Mouse (Mus musculus) spleen, adult 12 weeks (tissue): Measurements from ENCODE around the gene Slc38a11.

Source experiments
- DNase-seq: peaks from one replicate; pipeline ENCODE4 v3.0.0; 2022; ENCODE audit warnings: low spot score

Gene Slc38a11

GRCm38 (mm10) chr2:65363828-65364497, at the start of gene Slc38a11:
Slc38a11 (minus strand) TSS chr2:65364034.
- DNase-seq: no peak

- DNase-seq: no peak
Measured at GRCm38 (mm10) chr2:65407110-65407509, 43.3 kb upstream of the Slc38a11 start.

- no peak for DNase-seq
Measured at GRCm38 (mm10) chr2:65405407-65405806, 41.6 kb upstream of the Slc38a11 start.

DNA sequence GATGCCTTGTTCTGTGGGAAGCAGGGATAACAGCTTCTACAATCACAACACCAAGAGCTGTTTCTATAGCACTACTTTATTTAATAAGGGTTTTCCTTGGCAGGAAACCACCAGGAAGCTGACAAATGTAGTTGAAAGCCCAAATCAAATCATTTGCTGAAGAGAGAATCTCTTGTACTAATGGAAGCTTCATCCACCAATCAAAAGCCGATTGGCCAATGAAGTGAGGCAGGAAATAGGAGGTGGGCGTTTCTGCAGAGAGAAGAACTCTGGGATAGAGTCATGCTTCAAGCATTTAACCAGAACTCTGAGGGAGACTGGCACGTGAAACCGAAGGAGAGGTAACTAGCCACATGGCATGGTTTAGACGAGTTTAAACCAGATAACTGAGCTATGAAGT, 38.2 kb upstream of the Slc38a11 start:
- no peak for DNase-seq

- DNase-seq: no peak
Measured at GRCm38 (mm10) chr2:65399938-65400337, 36.1 kb upstream of the Slc38a11 start.

- no peak for DNase-seq
Measured at GRCm38 (mm10) chr2:65396128-65396527, 32.3 kb upstream of the Slc38a11 start.

GRCm38 (mm10) chr2:65393061-65393460, 29.2 kb upstream of the Slc38a11 start:
- no peak for DNase-seq

- DNase-seq: no peak
Measured at GRCm38 (mm10) chr2:65391322-65391721, 27.5 kb upstream of the Slc38a11 start.

DNA sequence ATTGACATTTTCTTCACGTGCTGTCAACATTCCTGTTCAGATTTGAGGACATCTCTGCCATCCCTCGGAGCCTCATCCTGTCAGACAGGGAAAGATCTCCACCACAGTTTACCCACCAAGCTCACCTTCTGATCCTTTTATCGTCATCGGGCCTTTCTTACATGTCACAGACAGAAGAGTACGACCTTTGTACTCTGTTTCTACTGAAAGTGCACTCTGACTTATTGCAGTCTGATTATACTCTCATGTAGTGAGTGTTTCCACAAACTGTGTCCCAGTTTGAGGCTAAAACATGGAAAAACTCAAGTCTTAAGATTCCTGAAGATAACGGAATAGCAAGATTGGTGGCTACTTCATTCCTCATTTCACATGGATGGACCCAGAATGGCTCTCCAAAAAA, 21.0 kb upstream of the Slc38a11 start:
- DNase-seq: no peak

- no peak for DNase-seq
Measured at GRCm38 (mm10) chr2:65382485-65382884, 18.7 kb upstream of the Slc38a11 start.

GRCm38 (mm10) chr2:65378425-65378824, 14.6 kb upstream of the Slc38a11 start:
- DNase-seq: no peak

- no peak for DNase-seq
Measured at GRCm38 (mm10) chr2:65374410-65374809, 10.6 kb upstream of the Slc38a11 start.

- DNase-seq: no peak
Measured at GRCm38 (mm10) chr2:65373076-65373475, 9.2 kb upstream of the Slc38a11 start.

DNA sequence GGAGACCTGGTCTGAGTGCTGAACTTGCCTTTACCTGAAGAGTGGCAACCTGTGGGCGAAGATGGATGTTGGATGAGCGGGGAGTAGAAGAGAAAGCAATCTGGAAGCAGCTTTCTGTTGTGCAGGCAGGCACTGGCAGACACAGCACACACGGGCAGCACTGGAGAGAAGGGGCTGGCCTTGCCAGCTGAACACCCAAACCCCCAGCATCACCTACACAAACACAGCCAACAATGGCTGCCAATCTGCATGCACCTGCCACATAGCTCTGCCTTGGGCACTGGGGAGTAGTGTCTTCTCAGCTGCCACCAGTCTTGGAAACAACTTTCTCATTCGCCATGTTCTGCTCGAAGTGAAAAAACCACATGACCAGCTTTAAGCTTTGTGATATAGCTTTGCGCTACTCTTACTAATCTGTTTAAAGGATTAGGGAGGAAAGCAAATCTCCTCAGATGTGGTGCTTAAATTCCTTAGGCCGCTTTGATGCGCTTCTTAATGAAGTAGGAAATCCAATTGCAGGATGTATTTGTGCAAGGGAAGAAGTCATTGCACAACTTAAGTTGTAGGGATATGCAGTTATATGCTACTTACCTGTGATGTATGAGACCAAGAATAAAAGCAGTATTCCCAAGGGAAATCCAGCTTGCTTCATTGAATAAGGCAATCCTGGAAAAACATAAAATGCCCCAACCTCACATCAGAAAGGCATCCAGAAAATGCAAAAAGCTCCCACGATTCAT, 2.9 kb downstream of the Slc38a11 start:
- no peak for DNase-seq

GRCm38 (mm10) chr2:65347367-65347766, 16.5 kb downstream of the Slc38a11 start:
- DNase-seq: no peak

- no peak for DNase-seq
Measured at GRCm38 (mm10) chr2:65346915-65347314, 16.9 kb downstream of the Slc38a11 start.

- DNase-seq: no peak
Measured at GRCm38 (mm10) chr2:65346037-65346436, 17.8 kb downstream of the Slc38a11 start.

DNA sequence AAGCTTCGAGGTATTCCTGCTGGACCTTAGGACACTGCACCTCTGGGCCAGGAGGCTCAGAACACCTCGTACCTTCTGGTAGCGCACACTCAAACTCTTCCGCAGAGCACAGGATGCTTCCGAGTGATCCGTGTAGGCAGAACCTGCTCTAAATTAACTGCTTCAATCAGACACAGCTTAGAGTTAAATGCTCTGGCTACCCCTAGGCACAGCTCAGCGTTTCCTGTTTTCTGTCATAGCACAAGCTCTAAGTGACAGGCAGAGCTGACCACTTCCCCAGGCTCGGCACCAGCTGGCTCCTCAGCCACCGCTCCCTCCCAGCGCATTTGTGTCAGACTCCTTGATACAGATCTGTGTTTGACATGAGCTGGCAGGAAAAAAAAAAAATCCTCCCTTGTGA, 21.8 kb downstream of the Slc38a11 start:
- peak; percentile 6 for DNase-seq

GRCm38 (mm10) chr2:65340839-65341238, 23.0 kb downstream of the Slc38a11 start:
- DNase-seq: no peak

DNA sequence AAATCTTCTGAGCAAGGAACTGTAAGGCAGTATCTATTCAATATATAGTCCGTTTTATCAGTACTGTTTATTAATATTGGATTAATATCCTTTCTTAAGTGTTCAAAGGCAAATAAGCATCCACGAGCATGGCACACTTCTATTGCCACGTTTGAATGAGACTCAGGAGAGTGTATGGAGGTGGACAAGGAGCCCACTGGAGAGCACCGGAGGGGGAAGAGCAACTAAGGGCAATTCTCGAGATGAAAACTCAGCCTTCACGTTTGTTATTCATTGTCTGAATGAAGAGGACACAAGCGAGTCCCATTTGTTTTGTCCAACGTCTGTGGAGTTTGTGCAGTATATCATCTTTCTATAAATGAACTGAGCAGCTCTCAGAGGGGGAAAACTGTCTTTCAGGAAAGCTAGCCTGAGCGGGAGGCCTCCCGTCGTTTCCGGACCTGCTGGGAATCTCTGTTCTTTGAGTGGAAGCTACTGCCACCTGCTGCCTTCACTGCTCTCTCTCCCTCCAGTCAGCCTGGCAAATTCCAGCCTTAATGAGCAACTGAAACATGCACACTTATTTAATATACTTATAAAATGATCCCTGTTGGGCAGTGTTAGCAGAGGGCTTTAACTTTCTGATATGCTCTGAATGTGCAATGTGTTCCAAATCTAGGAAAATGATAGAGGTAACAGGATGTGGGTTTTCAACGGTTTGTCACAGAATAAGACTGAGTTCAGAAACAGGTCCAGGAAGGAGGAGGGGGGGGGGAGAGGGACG, 26.3 kb downstream of the Slc38a11 start:
- no peak for DNase-seq

DNA sequence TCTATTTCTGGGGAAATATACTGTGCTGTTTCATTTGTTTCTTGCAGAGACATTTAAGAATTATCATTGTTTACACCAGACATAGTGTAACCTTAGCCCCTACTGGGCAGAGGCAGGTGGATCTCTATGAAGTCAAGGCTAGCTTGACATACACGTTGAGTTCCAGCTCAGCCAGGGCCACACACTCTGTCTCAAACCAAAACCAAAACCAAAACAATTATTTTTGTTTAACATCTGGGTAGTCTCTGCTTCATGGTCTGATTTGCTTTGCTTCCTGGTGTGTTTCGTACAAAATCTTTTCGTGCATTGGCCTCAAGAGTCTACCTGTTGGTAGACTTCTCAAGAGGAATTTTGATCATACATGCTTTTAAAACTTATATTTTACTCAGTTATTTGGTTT, 27.2 kb downstream of the Slc38a11 start:
- DNase-seq: no peak

DNA sequence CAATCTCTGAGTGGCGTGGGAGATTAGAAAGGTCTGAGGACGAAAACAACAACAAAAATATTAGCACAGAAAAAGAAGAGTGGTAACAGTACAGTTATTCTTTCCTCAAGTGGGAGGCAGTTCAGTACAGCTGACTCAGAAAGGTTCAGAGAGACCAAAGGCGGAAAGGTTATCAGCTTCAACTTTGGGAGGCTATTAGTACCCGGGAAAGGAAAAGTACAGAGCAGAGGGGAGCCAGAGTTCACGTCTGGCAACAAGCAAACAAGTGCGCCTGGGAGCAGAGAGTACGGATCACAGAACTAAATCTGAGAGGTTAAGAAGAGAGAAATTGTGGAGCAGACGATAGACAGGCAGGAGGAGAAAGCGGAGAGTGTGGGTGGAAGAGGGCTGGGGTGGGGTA, 29.7 kb downstream of the Slc38a11 start:
- DNase-seq: no peak

DNA sequence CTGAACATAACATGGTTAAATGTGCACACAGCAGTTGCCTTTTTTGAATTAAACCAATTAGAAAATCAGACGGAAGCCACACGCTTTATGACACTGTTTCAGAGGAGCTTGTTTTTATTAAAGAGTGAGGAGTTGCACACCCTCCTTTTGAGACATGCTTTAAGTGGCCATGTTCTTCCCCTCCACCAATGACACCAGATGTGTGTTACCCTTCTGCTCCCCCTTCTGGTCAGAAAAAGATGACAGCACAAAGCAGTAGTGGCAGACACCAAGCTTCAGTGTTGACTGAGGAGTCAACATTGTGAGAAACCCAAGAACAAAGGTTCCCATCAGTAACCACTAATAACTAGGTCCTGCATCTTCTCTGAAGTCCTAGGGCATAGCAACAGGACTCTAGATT, 32.5 kb downstream of the Slc38a11 start:
- DNase-seq: peak; percentile 9
